Mouse (Mus musculus): ENCODE measurements around the gene Chsy1. TPM values are rescaled to one million over a fixed set of nuclear protein-coding genes. Genes with fewer than 3 reads are reported as not detected.

Chsy1 gene
- 15.1 TPM for polyA plus RNA-seq (2021)

GRCm38 (mm10) chr7:66108961-66109854 lies at the start of gene Chsy1:
Gene Chsy1 (plus strand): TSS chr7:66109515.
- DNase-seq (ENCODE audit: low read depth, low spot score) (peak; percentile 24), ATAC-seq (peak; percentile 42)
- in situ Hi-C loops (cut with MboI; ENCODE audit: low pct_unique_long_range_greater_than_20kb), result loop anchor here (5.0 to 10.0 kb wide), 4 partner anchors 143 to 556 kb away; no protein-coding TSS in a partner anchor
- CTCF ChIA-PET, result interaction anchor here (1.4 kb wide), 1 partner anchor 11 kb away, joined by 4 read pairs; no protein-coding TSS in a partner anchor
- POLR2A ChIA-PET, result interaction anchor here (0.7 kb wide), 1 partner anchor 90 kb away, joined by 4 read pairs; no protein-coding TSS in a partner anchor
- no peak for TF ChIP-seq CTCF (IDR thresholded peaks at IDR 0.05)
- H3K27me3 ChIP-seq, result no peaks in the 10 kb centered on the region

- TF ChIP-seq CTCF (IDR thresholded peaks at IDR 0.05), result no peak
- ATAC-seq (peak; percentile 80), DNase-seq (ENCODE audit: low read depth, low spot score) (no peak)
- in situ Hi-C loops (cut with MboI; ENCODE audit: low pct_unique_long_range_greater_than_20kb), result loop anchor here (25.0 kb wide), 1 partner anchor 723 kb away; no protein-coding TSS in a partner anchor
- CTCF ChIA-PET, result interaction anchor here (1.2 kb wide), 1 partner anchor 20 kb away, joined by 4 read pairs; no protein-coding TSS in a partner anchor
- POLR2A ChIA-PET, result interaction anchor here (1.2 kb wide), 1 partner anchor 18 kb away, joined by 3 read pairs; no protein-coding TSS in a partner anchor
- H3K27me3 ChIP-seq, result no peaks in the 10 kb centered on the region
These were observed 49.0 kb upstream of the Chsy1 start for GRCm38 (mm10) chr7:66060066-66060956.

GRCm38 (mm10) chr7:66061057-66061456 lies 48.3 kb upstream of the Chsy1 start:
- ATAC-seq, result no peak
- ChIA-PET CTCF (interaction anchor here (1.2 to 1.3 kb wide), 2 partner anchors 19 to 167 kb away, joined by 3 to 4 read pairs; no protein-coding TSS in a partner anchor), POLR2A (interaction anchor here (1.2 kb wide), 1 partner anchor 17 kb away, joined by 3 read pairs; no protein-coding TSS in a partner anchor)
- H3K27me3 ChIP-seq, result no peaks in the 10 kb centered on the region
- in situ Hi-C loops (cut with MboI; ENCODE audit: low pct_unique_long_range_greater_than_20kb), result loop anchor here (25.0 kb wide), 1 partner anchor 724 kb away; no protein-coding TSS in a partner anchor
- TF ChIP-seq CTCF (IDR thresholded peaks at IDR 0.05), result no peak
- no peak for DNase-seq (ENCODE audit: low read depth, low spot score)

- CTCF ChIA-PET, result no interaction called here
- POLR2A ChIA-PET, result no interaction called here
These were observed 32.9 kb upstream of the Chsy1 start for GRCm38 (mm10) chr7:66076411-66076810.

GRCm38 (mm10) chr7:66079364-66080230 lies 29.7 kb upstream of the Chsy1 start, which contains the start of gene Selenos:
Gene Selenos (plus strand): TSS chr7:66079649.
- ChIA-PET POLR2A (no interaction called here), CTCF (interaction anchor here (0.6 to 2.4 kb wide), 5 partner anchors 10 to 1388 kb away, joined by 3 to 8 read pairs (median 4); no protein-coding TSS in a partner anchor)
- no peaks in the 10 kb centered on the region for H3K27me3 ChIP-seq
- peak; percentile 91 for DNase-seq (ENCODE audit: low read depth, low spot score)
- in situ Hi-C loops (cut with MboI; ENCODE audit: low pct_unique_long_range_greater_than_20kb), result no loop called here
- ATAC-seq, result peak; percentile 95
- no peak for TF ChIP-seq CTCF (IDR thresholded peaks at IDR 0.05)

More at GRCm38 (mm10) chr7:66076411-66076810, 32.9 kb upstream of the Chsy1 start:
- TF ChIP-seq CTCF (IDR thresholded peaks at IDR 0.05), result no peak
- DNase-seq (ENCODE audit: low read depth, low spot score), result no peak
- no peak for ATAC-seq
- no peaks in the 10 kb centered on the region for H3K27me3 ChIP-seq
- in situ Hi-C loops (cut with MboI; ENCODE audit: low pct_unique_long_range_greater_than_20kb), result no loop called here

- no peaks in the 10 kb centered on the region for H3K27me3 ChIP-seq
- no peak for DNase-seq (ENCODE audit: low read depth, low spot score)
- ChIA-PET CTCF (interaction anchor here (1.0 to 2.4 kb wide), 3 partner anchors 10 to 20 kb away, joined by 3 to 8 read pairs (median 4); no protein-coding TSS in a partner anchor), POLR2A (no interaction called here)
- in situ Hi-C loops (cut with MboI; ENCODE audit: low pct_unique_long_range_greater_than_20kb), result no loop called here
- TF ChIP-seq CTCF (IDR thresholded peaks at IDR 0.05), result no peak
- ATAC-seq, result no peak
These were observed 29.1 kb upstream of the Chsy1 start for GRCm38 (mm10) chr7:66080231-66080613.

- H3K27me3 ChIP-seq, result no peaks in the 10 kb centered on the region
- ChIA-PET CTCF (interaction anchor here (1.1 kb wide), 1 partner anchor 18 kb away, joined by 3 read pairs; no protein-coding TSS in a partner anchor), POLR2A (no interaction called here)
- no peak for TF ChIP-seq CTCF (IDR thresholded peaks at IDR 0.05)
- no peak for DNase-seq (ENCODE audit: low read depth, low spot score)
- no peak for ATAC-seq
- in situ Hi-C loops (cut with MboI; ENCODE audit: low pct_unique_long_range_greater_than_20kb), result no loop called here
These were observed 25.6 kb upstream of the Chsy1 start for GRCm38 (mm10) chr7:66083757-66084156.

GRCm38 (mm10) chr7:66084546-66084945 lies 24.8 kb upstream of the Chsy1 start:
- ATAC-seq (no peak), DNase-seq (ENCODE audit: low read depth, low spot score) (no peak)
- no peaks in the 10 kb centered on the region for H3K27me3 ChIP-seq
- TF ChIP-seq CTCF (IDR thresholded peaks at IDR 0.05), result no peak
- in situ Hi-C loops (cut with MboI; ENCODE audit: low pct_unique_long_range_greater_than_20kb), result no loop called here
- CTCF ChIA-PET, result no interaction called here
- POLR2A ChIA-PET, result no interaction called here

GRCm38 (mm10) chr7:66087652-66088051 lies 21.7 kb upstream of the Chsy1 start:
- ChIA-PET CTCF (no interaction called here), POLR2A (no interaction called here)
- TF ChIP-seq CTCF (IDR thresholded peaks at IDR 0.05), result no peak
- H3K27me3 ChIP-seq, result no peaks in the 10 kb centered on the region
- DNase-seq (ENCODE audit: low read depth, low spot score) (no peak), ATAC-seq (no peak)
- in situ Hi-C loops (cut with MboI; ENCODE audit: low pct_unique_long_range_greater_than_20kb), result no loop called here

Data from Patski (cell line).